Mouse (Mus musculus) CD8-positive naive resting alpha-beta T cell, adult 2 months (primary cell): Measurements from ENCODE around the gene Wdr74.

ENCODE experiments used
- DNase-seq, 2 experiments: peaks; one replicate each; pipeline ENCODE4 v3.0.0; 2022; ENCODE audit warnings: low read depth in 2 of 2, low spot score in 2 of 2

Gene Wdr74

GRCm38 (mm10) chr19:8741243-8741869 lies 5.7 kb downstream of the Wdr74 start, which contains the start of gene Stx5a:
TSS of gene Stx5a (plus strand) at chr19:8741413.
- peak; percentile 91 to 96 for DNase-seq

GRCm38 (mm10) chr19:8742176-8742575 lies 6.5 kb downstream of the Wdr74 start:
- no peak for DNase-seq

- DNase-seq: no peak
These were observed 9.8 kb downstream of the Wdr74 start for GRCm38 (mm10) chr19:8745382-8745781.

GRCm38 (mm10) chr19:8747368-8747767 lies 11.7 kb downstream of the Wdr74 start:
- no peak for DNase-seq

GRCm38 (mm10) chr19:8755652-8756051 lies 20.0 kb downstream of the Wdr74 start:
- no peak for DNase-seq

- DNase-seq: peak; percentile 83 to 84
These were observed 21.2 kb downstream of the Wdr74 start, which contains the start of gene Nxf1 for GRCm38 (mm10) chr19:8756635-8757387. TSS of gene Nxf1 (plus strand) at chr19:8757073.

- DNase-seq: no peak
These were observed 21.9 kb downstream of the Wdr74 start for GRCm38 (mm10) chr19:8757471-8757998.

- DNase-seq: no peak
These were observed 23.3 kb downstream of the Wdr74 start for GRCm38 (mm10) chr19:8758899-8759298.

GRCm38 (mm10) chr19:8760757-8761156 lies 25.1 kb downstream of the Wdr74 start:
- DNase-seq: no peak

- DNase-seq: no peak
These were observed 27.6 kb downstream of the Wdr74 start for GRCm38 (mm10) chr19:8763276-8763675.

GRCm38 (mm10) chr19:8765562-8765961 lies 29.9 kb downstream of the Wdr74 start:
- no peak for DNase-seq

GRCm38 (mm10) chr19:8770567-8771270 lies 35.1 kb downstream of the Wdr74 start, which contains the start of gene Tmem223:
TSS of gene Tmem223 (plus strand) at chr19:8770996.
- peak; percentile 72 to 75 for DNase-seq

- no peak for DNase-seq
These were observed 37.4 kb downstream of the Wdr74 start for GRCm38 (mm10) chr19:8772996-8773395.

- DNase-seq: no peak
These were observed 37.8 kb downstream of the Wdr74 start for GRCm38 (mm10) chr19:8773409-8773808.

GRCm38 (mm10) chr19:8774086-8774835 lies 38.6 kb downstream of the Wdr74 start, which contains the start of gene Tmem179b:
TSS of gene Tmem179b (minus strand) at chr19:8774467.
- DNase-seq: peak; percentile 95 to 98

GRCm38 (mm10) chr19:8774951-8775421 lies 39.4 kb downstream of the Wdr74 start:
- no peak for DNase-seq

- DNase-seq: peak; percentile 83 to 90
These were observed 50.6 kb downstream of the Wdr74 start, which contains the start of gene Taf6l for GRCm38 (mm10) chr19:8786008-8786781. TSS of gene Taf6l (minus strand) at chr19:8786417.

- no peak for DNase-seq
These were observed 52.9 kb downstream of the Wdr74 start for GRCm38 (mm10) chr19:8788521-8788920.

- no peak for DNase-seq
These were observed 53.5 kb downstream of the Wdr74 start for GRCm38 (mm10) chr19:8789171-8789570.

- DNase-seq: no peak
These were observed 54.5 kb downstream of the Wdr74 start for GRCm38 (mm10) chr19:8790171-8790570.
